Mouse (Mus musculus): ENCODE results near the gene Mcm5. TPM values are rescaled to one million over a fixed set of nuclear protein-coding genes. Genes with fewer than 3 reads are reported as not detected.

Mcm5 gene
- 100 to 1,000 TPM; 122 to 131 TPM for total RNA-seq (2023)

GRCm38 (mm10) chr8:75109236-75109967 is at the start of gene Mcm5:
TSS of gene Mcm5 (plus strand) at chr8:75109569.

GRCm38 (mm10) chr8:75093399-75094156 is 15.8 kb upstream of the Mcm5 start, which contains the start of gene Hmox1:
TSS of gene Hmox1 (plus strand) at chr8:75093621.

Other genes starting within 250 kb of the Mcm5 start
- not detected for gene Isx, start 236.4 kb upstream of the Mcm5 start, total RNA-seq (2023)
- gene Hmgxb4, start 116.2 kb upstream of the Mcm5 start, total RNA-seq (2023), result 10 to 100 TPM; 28.1 to 37.8 TPM
- 10 to 100 TPM; 46.7 to 55.7 TPM for gene Tom1, start 75.9 kb upstream of the Mcm5 start, total RNA-seq (2023)
- gene Hmox1, start 15.9 kb upstream of the Mcm5 start, total RNA-seq (2023), result 10 to 100 TPM; 55.9 to 63.1 TPM
- gene Rasd2, start 104.4 kb downstream of the Mcm5 start, total RNA-seq (2023), result not detected

Measured in neutrophil, adult 83 days (primary cell).